Mouse (Mus musculus) limb, embryonic 10.5 days (tissue): Measurements from ENCODE around the gene Rpl21. TPM values are rescaled to one million over a fixed set of nuclear protein-coding genes. Genes with fewer than 3 reads are reported as not detected.

Experiments
- DNase-seq: peaks from one replicate; pipeline ENCODE4 v3.0.0-alpha.2; 2017; ENCODE audit warnings: low spot score
- H3K27ac ChIP-seq: fragments of 300-500 bp; sonication (generic); 2 replicates; pipeline ENCODE4 v1.5.1; 2016; ENCODE audit warnings: mild to moderate bottlenecking
- H3K27me3 ChIP-seq: fragments of 300-500 bp; sonication (generic); 2 replicates; pipeline ENCODE4 v1.6.1; 2016; ENCODE audit warnings: low read depth, mild to moderate bottlenecking; ENCODE audit not compliant: poor library complexity, severe bottlenecking
- H3K36me3 ChIP-seq: fragments of 300-500 bp; sonication (generic); 2 replicates; pipeline ENCODE4 v1.6.1; 2016; ENCODE audit warnings: mild to moderate bottlenecking, moderate library complexity
- H3K4me1 ChIP-seq: fragments of 300-500 bp; sonication (generic); 2 replicates; pipeline ENCODE4 v1.6.1; 2016
- H3K4me3 ChIP-seq: fragments of 300-500 bp; sonication (generic); 2 replicates; pipeline ENCODE4 v1.5.1; 2016; ENCODE audit warnings: mild to moderate bottlenecking, moderate library complexity
- H3K9me3 ChIP-seq: fragments of 300-500 bp; sonication (generic); replicated peaks from 2 replicates; pipeline ENCODE4 v1.6.1; 2016; ENCODE audit warnings: mild to moderate bottlenecking
- WGBS: fragments of 180-500 bp; shearing (Covaris S2); methylation state at CpG from one replicate; pipeline ENCODE4 v1.1.7; 2016; 5-methylcytosine and 5-hydroxymethylcytosine counted together
- polyA plus RNA-seq: library from polyadenylated mRNA; unstranded; fragments of >200 nt; fragmentation: Nextera tagmentation; extraction: Ambion mirVana; gene quantifications from 2 replicates; pipeline ENCODE4 v1.2.1, GENCODE M21; 2016

The Rpl21 gene
- polyA plus RNA-seq, 1 experiment from 2014 or later = 536 TPM

DNA sequence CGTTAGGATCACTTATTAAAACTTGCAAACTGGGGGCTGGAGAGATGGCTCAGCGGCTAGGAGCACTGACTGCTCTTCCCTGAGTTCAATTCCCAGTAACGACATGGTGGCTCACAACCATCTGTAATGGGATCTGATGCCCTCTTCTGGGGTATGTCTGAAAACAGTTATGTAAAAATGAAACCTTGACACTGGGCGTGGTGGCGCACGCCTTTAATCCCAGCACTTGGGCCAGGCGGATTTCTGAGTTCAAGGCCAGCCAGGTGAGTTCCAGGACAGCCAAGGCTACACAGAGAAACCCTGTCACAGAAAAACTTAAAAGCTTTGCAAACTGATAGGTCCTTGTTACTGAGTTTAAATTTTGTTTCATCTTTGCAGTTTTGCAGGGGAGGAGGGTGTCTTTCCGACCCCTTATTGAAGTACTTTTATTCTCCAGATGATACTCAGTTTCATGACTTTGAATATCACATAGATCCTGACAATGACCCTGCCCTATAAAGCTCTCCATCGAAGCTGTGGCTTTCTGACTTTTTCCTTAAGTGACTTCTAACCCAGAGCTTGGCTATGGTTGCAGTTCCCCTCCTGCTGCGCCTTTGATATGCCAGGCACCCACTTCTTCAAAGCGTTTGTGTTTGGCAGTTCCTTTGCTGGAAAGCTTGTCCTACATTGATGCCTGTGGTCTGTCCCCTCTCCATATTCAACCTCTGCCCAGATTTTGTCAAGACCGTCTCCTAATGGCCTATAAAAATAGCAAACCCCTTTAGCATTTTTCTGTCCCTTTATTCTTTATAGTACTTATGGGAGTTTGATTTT is 6.4 kb downstream of the Rpl21 start:
- Histone ChIP-seq H3K36me3 (peaks cover 58% of the 10 kb centered on the region), H3K27me3 (no peaks in the 10 kb centered on the region), H3K27ac (no peak overlapping the region), H3K4me1 (peaks cover 3% of the 10 kb centered on the region), H3K4me3 (no peak overlapping the region), H3K9me3 (no peaks in the 10 kb centered on the region)
- WGBS = 37% methylated on average over 12 of the region's 12 CpGs
- DNase-seq = no peak

DNA sequence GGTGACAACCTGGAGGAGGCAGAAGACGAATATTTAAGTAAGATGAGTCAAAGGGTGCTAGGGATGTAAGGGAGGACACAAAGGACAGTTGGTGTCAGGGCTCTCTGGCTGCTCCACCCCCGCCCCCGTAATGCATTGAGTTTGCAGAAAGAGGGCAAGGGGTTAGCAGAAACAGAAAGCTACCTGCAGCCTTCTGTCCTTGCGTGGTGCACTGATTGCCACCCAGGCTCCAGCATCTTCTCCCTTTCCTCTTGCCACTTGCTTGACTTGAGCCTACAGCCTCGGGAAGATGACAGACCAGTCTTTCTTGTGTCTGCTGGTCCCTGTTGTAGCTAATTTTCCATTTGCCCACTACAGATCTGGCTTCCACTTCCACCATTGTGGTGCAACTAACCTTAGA is 7.1 kb downstream of the Rpl21 start:
- no peaks in the 10 kb centered on the region for H3K27me3 ChIP-seq
- peaks cover 51% of the 10 kb centered on the region for H3K36me3 ChIP-seq
- no peak for DNase-seq

GRCm38 (mm10) chr5:146840422-146840821 is 7.7 kb downstream of the Rpl21 start:
- no peaks in the 10 kb centered on the region for H3K9me3 ChIP-seq
- WGBS = 83% methylated on average over 4 of the region's 4 CpGs
- peaks cover 9% of the 10 kb centered on the region for H3K4me1 ChIP-seq
- H3K36me3 ChIP-seq = peaks cover 44% of the 10 kb centered on the region
- no peaks in the 10 kb centered on the region for H3K27me3 ChIP-seq
- no peak overlapping the region for H3K4me3 ChIP-seq
- H3K27ac ChIP-seq = no peak overlapping the region
- DNase-seq = no peak

More for the DNA sequence above, 7.1 kb downstream of the Rpl21 start:
- Histone ChIP-seq H3K4me3 (no peak overlapping the region), H3K9me3 (no peaks in the 10 kb centered on the region), H3K4me1 (peaks cover 7% of the 10 kb centered on the region), H3K27ac (no peak overlapping the region)
- WGBS = 34% methylated on average over 5 of the region's 5 CpGs

DNA sequence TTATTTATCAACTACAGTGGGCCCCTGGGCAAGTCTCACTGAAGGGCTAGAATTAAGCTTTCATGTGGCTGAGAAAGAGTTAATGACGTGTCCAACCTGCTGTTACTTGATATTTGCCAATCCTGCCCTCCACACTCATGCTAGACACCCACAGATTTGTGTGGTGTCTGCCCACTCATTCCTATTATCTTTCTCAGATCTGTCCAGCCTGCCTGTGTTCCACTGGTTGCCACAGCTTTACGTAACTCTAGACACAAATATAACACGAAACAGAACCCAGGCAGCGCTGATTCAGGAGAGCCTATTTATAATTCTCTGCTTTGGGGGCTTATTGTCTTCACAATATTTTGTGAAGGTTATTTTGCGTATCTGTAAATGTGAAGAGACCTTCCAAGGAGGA is 8.6 kb downstream of the Rpl21 start:
- Histone ChIP-seq H3K36me3 (peaks cover 35% of the 10 kb centered on the region), H3K4me1 (peaks cover 17% of the 10 kb centered on the region), H3K4me3 (no peak overlapping the region), H3K27ac (no peak overlapping the region), H3K27me3 (no peaks in the 10 kb centered on the region), H3K9me3 (no peaks in the 10 kb centered on the region)
- no peak for DNase-seq
- 89% methylated on average over 5 of the region's 5 CpGs for WGBS

- no peak for DNase-seq
- Histone ChIP-seq H3K4me3 (no peak overlapping the region), H3K27ac (no peak overlapping the region), H3K9me3 (no peaks in the 10 kb centered on the region), H3K4me1 (peaks cover 22% of the 10 kb centered on the region), H3K27me3 (no peaks in the 10 kb centered on the region), H3K36me3 (peaks cover 31% of the 10 kb centered on the region)
- 96% methylated on average over 4 of the region's 4 CpGs for WGBS
These were observed 9.3 kb downstream of the Rpl21 start for GRCm38 (mm10) chr5:146841996-146842395.

DNA sequence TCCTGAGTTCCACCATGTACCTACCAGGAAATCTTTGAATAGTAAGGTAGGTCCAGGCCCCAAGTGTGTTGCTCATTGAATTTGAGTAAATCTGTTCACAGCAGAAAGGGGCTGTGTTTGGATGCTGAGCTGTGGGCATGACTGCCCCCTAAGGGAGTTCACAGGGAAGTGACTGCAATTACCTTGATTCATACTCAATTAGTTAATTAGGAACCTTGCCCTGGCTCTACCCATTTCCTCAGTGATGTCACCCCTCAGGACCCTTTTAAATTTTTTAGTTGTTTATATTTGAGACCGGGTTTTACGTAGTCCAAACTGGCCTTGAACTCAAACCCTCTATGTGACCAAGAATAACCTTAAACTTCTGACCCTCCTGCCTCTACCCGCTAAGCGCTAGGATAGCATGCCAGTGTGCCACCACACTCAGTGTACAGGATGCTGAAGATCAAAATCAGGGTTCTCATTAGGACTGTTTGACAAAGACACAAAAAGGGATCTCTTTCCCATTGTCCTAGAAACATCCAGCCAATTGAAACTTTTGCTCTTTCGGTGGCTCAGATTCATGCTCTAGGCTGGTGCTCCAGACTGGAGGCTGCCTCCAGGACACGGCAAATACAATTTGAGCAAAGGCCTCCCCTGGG is 11.7 kb downstream of the Rpl21 start:
- Histone ChIP-seq H3K27ac (peak overlapping the region; percentile 89), H3K4me1 (peaks cover 23% of the 10 kb centered on the region), H3K27me3 (no peaks in the 10 kb centered on the region), H3K9me3 (no peaks in the 10 kb centered on the region), H3K36me3 (peaks cover 24% of the 10 kb centered on the region), H3K4me3 (peak overlapping the region; percentile 70)
- DNase-seq = no peak
- WGBS = 9% methylated on average over 6 of the region's 6 CpGs

DNA sequence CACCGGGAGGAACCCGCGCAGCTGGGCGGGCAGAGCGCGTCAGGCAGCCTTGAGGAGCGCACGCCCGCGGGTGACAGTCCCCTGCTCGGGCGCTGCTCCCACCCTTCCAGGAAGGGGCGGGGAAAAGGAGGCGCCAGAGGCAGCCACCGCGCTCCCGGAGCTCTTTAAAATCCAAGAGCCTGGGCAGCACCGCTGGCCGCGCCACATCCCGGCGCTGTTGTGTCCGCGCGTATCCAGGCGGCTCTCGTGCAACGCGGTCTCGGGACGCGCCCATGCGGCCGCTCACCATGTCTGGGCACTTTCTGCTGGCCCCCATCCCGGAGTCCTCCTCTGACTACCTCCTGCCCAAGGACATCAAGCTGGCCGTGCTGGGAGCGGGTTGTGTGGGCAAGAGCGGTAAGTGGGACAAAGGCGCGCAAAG is 12.3 kb downstream of the Rpl21 start, which contains the start of gene Rasl11a:
Gene Rasl11a (plus strand): TSS at position 127 of the 421 bp plus-strand sequence.
- Histone ChIP-seq H3K4me1 (peaks cover 23% of the 10 kb centered on the region), H3K27ac (peak within 1 kb of the TSS; percentile 89), H3K9me3 (no peaks in the 10 kb centered on the region), H3K36me3 (peaks cover 19% of the 10 kb centered on the region), H3K27me3 (no peaks in the 10 kb centered on the region), H3K4me3 (peak within 1 kb of the TSS; percentile 70)
- DNase-seq = peak; percentile 90
- WGBS = under 1% methylated on average over 40 of the region's 40 CpGs

DNA sequence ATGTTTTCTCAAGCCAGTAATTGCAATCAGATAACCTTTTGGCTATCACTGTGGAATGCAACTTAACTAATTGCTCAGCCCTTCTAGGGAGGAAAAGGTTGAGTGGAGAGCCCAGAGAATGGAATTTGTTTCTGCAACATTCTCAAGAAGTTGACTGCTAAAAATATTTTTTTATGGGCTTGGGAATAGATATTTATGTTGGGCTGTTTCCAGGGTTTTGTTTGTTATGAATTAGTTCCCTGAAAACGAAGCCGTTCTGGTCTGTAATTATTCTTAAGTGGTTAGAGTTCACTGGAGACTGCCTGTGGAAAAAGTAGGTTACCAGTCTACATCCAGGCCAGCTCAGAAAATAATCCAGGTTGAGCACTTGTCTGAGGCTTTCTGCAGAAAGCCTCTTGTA is 13.8 kb downstream of the Rpl21 start:
- H3K4me3 ChIP-seq = peak overlapping the region; percentile 70
- no peaks in the 10 kb centered on the region for H3K27me3 ChIP-seq
- no peak for DNase-seq
- peaks cover 23% of the 10 kb centered on the region for H3K4me1 ChIP-seq
- 70% methylated on average over 2 of the region's 2 CpGs for WGBS
- H3K27ac ChIP-seq = no peak overlapping the region
- peaks cover 19% of the 10 kb centered on the region for H3K36me3 ChIP-seq
- H3K9me3 ChIP-seq = no peaks in the 10 kb centered on the region

- Histone ChIP-seq H3K36me3 (peaks cover 19% of the 10 kb centered on the region), H3K9me3 (no peaks in the 10 kb centered on the region), H3K4me1 (peaks cover 23% of the 10 kb centered on the region), H3K27ac (no peak overlapping the region), H3K4me3 (no peak overlapping the region), H3K27me3 (no peaks in the 10 kb centered on the region)
- 93% methylated on average over 4 of the region's 4 CpGs for WGBS
- DNase-seq = no peak
These were observed 16.4 kb downstream of the Rpl21 start for GRCm38 (mm10) chr5:146848936-146849582.

GRCm38 (mm10) chr5:146856106-146856505 is 23.4 kb downstream of the Rpl21 start:
- Histone ChIP-seq H3K4me3 (no peak overlapping the region), H3K4me1 (no peaks in the 10 kb centered on the region), H3K36me3 (no peaks in the 10 kb centered on the region), H3K27ac (no peak overlapping the region), H3K9me3 (no peaks in the 10 kb centered on the region), H3K27me3 (no peaks in the 10 kb centered on the region)
- DNase-seq = no peak
- WGBS = 87% methylated on average over 3 of the region's 3 CpGs

DNA sequence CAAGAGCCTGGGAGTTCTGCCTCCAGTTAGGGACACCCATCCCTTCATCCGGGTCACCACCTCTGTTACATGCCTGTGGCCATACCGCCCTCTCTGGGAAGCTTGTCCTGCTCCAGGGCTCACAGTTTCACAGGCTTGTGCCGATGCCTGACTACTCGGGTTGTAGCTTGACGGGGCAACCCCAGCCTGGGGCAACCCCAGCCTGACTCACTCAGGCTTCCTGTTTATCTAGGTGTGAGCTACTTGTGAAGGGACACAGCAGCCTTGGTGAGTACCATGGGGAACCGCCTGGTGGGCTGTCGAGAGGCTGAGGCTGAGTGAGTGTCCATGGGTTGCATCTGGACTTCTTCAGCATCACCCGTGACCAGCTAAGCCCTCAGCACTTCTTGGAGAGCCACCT is 24.9 kb downstream of the Rpl21 start:
- no peak overlapping the region for H3K4me3 ChIP-seq
- WGBS = 83% methylated on average over 8 of the region's 8 CpGs
- H3K27me3 ChIP-seq = no peaks in the 10 kb centered on the region
- no peaks in the 10 kb centered on the region for H3K9me3 ChIP-seq
- no peaks in the 10 kb centered on the region for H3K36me3 ChIP-seq
- no peak overlapping the region for H3K27ac ChIP-seq
- DNase-seq = no peak
- H3K4me1 ChIP-seq = no peaks in the 10 kb centered on the region

GRCm38 (mm10) chr5:146858772-146859171 is 26.1 kb downstream of the Rpl21 start:
- H3K27me3 ChIP-seq = no peaks in the 10 kb centered on the region
- no peak overlapping the region for H3K4me3 ChIP-seq
- WGBS = 95% methylated on average over 9 of the region's 9 CpGs
- DNase-seq = no peak
- no peak overlapping the region for H3K27ac ChIP-seq
- no peaks in the 10 kb centered on the region for H3K4me1 ChIP-seq
- no peaks in the 10 kb centered on the region for H3K9me3 ChIP-seq
- no peaks in the 10 kb centered on the region for H3K36me3 ChIP-seq

- 82% methylated on average over 8 of the region's 8 CpGs for WGBS
These were observed 26.6 kb downstream of the Rpl21 start for GRCm38 (mm10) chr5:146859246-146859645.

More at GRCm38 (mm10) chr5:146859246-146859645, 26.6 kb downstream of the Rpl21 start:
- Histone ChIP-seq H3K9me3 (no peaks in the 10 kb centered on the region), H3K4me3 (no peak overlapping the region), H3K4me1 (no peaks in the 10 kb centered on the region), H3K27ac (no peak overlapping the region), H3K36me3 (no peaks in the 10 kb centered on the region), H3K27me3 (no peaks in the 10 kb centered on the region)
- DNase-seq = no peak
